Mouse (Mus musculus): ENCODE data around the gene Osbpl3.

Osbpl3 gene

DNA sequence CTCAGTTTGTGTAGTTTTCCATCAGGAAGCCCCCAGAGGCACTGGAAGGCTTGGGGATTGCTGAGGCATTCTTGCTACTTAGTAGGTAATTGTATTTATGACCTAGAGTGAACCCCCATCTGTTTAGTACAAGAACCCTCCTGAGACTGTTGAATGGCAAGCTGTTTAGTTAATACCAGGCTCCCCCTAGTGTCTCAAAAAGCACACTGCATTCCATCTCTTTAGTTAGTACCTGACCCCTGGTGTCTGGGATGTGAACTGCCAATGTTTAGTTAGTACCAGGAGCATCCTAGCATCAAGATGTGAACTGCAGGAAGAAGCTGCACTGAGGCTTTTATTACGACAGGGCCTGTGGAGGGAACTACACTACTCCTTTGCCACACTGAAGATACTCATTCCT, 161.9 kb downstream of the Osbpl3 start:
- DNase-seq (ENCODE audit: low read depth) = peak; percentile 73

DNA sequence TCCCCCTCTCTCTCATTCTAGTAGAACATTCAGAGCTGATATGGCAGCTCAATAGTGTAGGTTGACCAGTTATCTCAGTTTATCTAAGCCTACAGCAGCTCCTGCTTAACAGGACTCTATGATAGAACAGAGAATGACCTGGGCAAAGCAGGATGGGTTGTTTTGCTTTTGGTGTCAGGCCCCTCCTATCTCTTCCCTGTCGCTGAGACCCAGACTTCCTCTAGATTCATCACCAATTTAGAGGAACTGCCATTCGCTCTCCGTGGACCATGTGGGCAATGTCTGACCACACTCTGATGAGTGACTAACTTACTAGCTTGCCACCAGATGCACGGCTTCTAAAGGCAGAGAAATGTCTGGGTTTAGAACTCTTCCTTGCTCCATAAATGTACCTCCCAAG, 164.4 kb downstream of the Osbpl3 start:
- DNase-seq (ENCODE audit: low read depth) = no peak

- no peak for DNase-seq (ENCODE audit: low read depth)
Observed at GRCm38 (mm10) chr6:50286881-50287280, 169.1 kb downstream of the Osbpl3 start.

DNA sequence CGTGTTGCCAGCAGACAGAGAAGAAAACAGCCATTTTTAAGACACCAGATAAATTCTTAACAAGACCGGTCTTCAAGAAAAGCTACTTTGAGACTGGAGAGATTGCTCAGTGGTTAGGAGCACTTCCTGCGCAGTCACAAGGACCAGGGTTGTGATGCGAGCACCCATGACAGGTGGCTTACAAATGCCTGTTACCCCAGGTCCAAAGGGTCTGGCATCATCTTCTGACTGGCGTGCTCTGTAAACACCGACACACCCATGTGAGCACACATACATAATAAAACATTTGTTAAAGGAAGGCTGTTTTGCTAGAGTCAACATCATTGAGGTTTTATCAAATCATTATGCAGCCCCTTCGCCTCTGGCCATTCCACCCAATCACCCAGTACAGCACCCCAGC, 176.4 kb downstream of the Osbpl3 start:
- DNase-seq (ENCODE audit: low read depth) = no peak

DNA sequence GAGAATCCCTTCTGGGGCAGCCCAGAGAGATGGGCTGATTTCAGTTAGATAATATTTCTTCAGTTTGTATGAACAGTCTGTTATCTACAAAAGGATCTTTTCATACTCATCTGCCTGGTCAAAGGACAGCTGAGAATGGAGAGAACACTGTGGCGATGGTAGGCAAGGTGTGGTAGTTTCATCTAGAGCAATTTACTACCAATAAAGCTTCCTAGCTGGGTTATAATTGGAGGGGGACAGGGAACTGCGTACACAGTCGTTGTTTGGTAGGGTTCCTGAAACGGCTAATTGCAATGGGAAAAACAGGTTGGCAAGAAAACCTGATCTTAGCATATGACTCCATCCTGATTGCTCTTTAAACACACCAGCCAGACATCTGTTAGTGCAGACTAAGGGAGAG, 182.1 kb downstream of the Osbpl3 start:
- no peak for DNase-seq (ENCODE audit: low read depth)

- DNase-seq (ENCODE audit: low read depth) = no peak
Observed at GRCm38 (mm10) chr6:50273416-50273815, 182.6 kb downstream of the Osbpl3 start.

DNA sequence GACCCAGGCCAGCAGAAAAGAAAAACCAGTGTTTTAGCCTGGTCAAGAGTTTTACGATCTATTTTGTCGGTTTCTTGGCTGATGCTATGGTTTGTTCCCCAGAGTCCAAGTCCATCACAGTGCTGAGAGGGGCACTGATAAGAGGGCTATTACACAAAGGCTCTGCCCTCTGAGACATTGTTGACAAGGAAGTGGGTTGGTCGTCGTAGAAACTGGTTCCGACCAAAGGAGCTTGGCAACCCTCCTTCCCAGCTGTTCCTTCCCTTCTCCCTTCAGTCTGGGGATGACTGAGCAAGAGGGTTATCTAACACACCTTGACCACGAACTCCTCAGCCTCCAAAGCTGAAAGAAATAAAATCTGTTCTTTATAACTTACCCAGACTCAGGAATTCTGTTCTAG, 192.3 kb downstream of the Osbpl3 start, which contains the start of gene Gsdme:
TSS of gene Gsdme (minus strand) at position 193 of the 400 bp plus-strand sequence.
- no peak for DNase-seq (ENCODE audit: low read depth)

DNA sequence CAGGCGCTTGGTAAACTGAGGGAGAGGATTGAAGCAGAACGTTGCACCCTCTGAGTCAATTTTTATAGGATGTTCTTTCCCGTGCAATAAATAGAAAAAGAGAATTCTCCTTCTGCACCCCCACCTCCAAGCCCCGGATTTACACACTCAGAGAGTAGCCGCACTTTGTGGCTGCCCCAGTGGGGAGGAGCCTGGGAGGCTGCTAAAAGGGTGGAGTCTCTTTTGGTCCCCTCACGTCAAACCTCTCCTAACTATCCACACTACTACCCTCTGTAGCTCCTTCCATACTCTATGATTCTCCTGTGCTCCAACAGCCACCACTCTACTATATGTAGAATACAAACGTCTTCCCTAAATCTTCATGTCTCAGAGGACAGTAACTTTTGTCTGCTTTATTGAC, 193.7 kb downstream of the Osbpl3 start:
- no peak for DNase-seq (ENCODE audit: low read depth)

DNA sequence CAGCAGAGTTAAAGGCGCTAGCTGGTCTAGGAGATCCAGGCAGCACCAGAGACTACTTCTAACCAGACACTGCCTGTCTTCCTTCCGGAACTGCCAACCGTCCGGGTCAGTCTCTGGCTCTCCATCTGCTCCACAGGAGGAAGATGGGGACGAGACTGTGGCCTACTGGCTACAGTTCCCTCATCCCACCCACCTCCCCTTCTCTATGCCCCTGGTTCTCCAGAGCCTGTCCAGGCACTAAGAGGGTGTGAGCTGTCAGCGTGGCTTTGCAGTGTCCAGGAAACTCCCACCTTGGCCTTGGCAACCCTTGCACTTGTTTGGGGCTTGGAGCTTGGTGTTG, 194.1 kb downstream of the Osbpl3 start:
- no peak for DNase-seq (ENCODE audit: low read depth)

DNA sequence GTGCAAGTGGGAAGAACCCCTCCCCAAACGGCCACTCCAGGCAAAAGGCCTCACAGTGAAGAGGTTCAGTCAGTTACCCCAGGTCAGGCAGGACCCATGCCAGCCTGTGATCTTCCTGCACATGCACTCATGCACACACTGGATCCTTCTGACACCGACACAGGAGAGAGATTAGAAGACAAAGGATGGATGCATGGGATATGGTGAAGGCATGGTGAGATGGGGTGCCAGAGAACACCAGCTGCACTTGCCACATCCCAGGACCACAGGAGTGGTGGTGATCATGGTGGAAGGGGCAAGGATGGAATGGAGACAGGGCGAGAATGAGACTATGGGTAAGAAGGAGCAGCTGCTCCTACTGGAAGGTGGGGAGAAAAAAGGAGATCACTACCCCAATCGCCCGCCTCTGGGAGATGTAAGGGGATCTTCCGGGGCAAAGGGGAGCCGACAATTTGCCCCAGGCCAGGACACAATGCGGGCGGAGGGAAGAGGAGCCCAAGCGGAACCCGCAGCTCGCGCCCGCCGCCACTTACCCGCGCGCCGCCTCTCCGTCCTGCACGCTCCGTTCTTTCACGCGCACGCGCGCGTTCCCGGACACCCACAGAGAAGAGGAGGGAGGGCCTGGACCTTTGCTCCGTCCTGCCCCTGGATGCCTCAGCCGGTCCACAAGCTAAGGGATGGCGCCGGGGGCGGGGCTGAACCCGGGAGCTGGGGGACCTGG, 194.6 kb downstream of the Osbpl3 start:
- no peak for DNase-seq (ENCODE audit: low read depth)

DNA sequence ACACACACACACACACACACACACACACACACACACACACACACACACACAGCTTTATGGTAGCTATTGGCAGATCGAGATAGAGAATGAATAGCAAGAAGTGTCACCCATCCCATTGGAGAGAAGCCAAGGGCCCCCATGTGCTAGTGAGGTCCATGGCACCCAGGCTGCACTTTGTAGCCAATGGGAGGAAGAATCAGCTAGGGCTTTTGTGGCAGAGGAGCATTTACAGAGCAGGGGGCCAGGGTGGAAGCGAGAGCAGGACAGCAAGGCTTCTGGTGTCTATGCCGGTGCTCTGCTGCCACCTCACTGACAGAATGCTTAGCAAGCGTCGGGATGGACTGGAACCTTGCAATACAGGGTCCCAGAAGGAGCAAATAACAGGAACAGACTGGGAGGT, 200.6 kb downstream of the Osbpl3 start:
- no peak for DNase-seq (ENCODE audit: low read depth)

DNA sequence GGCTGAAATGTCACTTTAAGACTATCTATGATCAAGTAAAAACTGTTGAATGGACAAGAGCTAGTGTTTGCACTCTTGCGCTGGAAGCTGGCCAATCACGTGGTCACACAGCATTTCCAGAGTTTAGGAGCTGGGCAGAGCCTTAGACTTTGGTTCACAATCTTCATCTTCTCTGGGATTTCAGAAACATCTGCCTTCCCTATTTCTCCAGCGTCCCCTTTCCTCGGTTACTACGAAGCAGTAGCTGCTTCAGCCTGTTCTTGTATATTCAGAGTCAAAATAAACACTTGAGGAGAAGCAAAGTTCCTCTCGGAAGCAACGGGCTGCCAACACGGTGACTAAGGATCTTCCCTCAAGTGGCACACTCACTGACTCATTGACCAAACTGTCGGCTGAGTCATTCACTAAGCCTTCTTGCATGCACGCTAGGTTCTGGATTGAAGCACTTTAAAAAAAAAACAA, 201.2 kb downstream of the Osbpl3 start:
- DNase-seq (ENCODE audit: low read depth) = no peak

DNA sequence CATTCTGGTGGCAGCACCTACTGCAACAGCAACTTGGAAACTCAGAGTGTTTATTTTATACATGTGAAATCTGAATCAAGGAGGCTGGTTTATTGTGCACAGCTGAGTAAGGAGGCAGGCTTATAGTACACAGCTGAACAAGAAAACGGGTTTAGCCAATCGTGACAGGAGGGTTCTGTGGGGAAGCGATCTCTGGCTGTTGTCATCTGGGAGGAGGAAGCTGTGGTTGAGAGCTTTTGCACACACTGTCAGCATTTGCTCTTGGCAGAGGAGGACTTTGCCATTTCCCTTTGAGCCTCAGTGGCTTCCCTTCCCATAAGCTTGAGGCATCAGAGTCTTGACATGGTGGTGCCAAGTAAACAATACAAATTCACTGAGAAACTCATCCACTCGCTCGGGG, 203.3 kb downstream of the Osbpl3 start:
- DNase-seq (ENCODE audit: low read depth) = no peak

GRCm38 (mm10) chr6:50247791-50248190, 208.2 kb downstream of the Osbpl3 start:
- DNase-seq (ENCODE audit: low read depth) = no peak

DNA sequence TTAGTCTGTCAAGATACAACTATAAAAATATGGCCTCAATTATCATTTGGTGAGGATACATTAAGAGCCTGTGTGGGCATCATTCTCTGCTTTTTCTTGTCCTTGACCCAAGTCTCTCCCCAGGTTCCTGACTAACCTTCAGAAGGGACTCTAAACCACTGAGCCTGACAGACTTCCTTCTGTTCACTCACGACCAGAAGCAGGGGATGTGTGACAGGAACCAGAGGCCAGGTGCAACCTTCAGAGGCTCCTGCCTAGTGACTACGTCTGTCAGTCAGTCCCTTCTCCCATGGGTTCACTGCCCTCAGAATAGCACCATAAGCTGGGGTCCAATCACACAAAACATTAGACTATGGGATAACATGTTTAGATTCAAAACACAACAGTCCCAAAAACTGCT, 208.6 kb downstream of the Osbpl3 start:
- DNase-seq (ENCODE audit: low read depth) = no peak

GRCm38 (mm10) chr6:50244967-50245366, 211.0 kb downstream of the Osbpl3 start:
- DNase-seq (ENCODE audit: low read depth) = no peak

- no peak for DNase-seq (ENCODE audit: low read depth)
Observed at GRCm38 (mm10) chr6:50244126-50244525, 211.9 kb downstream of the Osbpl3 start.

Measured in c-Kit-positive CD71-positive TER-119-negative erythroid progenitor cells, embryonic 14.5 days (primary cell).